In genomic region chr8:120598579-120598978, GRCm38 (mm10) we compare ENCODE assay signal across 7 mouse cellular contexts. TPM values are rescaled to one million over a fixed set of nuclear protein-coding genes. Genes with fewer than 3 reads are reported as not detected.
A peak's percentile ranks its signal among the peaks of the same experiment; 100 is the strongest.
DNase-seq lines count a peak whose midpoint lies in the region; ATAC-seq lines count a peak whose summit lies in the region.

No protein-coding gene starts in this region.

- no peaks in the 10 kb centered on the region for H3K36me3 ChIP-seq in forebrain, embryonic 13.5 days (ENCODE audit: poor library complexity, severe bottlenecking)
- no peaks in the 10 kb centered on the region for H3K36me3 ChIP-seq in hindbrain, embryonic 15.5 days
- H3K36me3 ChIP-seq in limb, embryonic 11.5 days (ENCODE audit: control insufficient read depth, insufficient read depth, low read length), result no peaks in the 10 kb centered on the region

- H3K4me2 ChIP-seq in forebrain, embryonic 13.5 days, result peak overlapping the region; percentile 5; the same call in 1 of the 2 replicates
- H3K4me2 ChIP-seq in hindbrain, embryonic 15.5 days, result peak overlapping the region; percentile 22
- peak overlapping the region; percentile 22; the same call in 1 of the 2 replicates for H3K4me2 ChIP-seq in limb, embryonic 11.5 days (ENCODE audit: low read depth, severe bottlenecking)

- peak; percentile 24 for DNase-seq in urinary bladder, postnatal 14 days (ENCODE audit: low spot score)
- DNase-seq in urinary bladder, adult 2 months (ENCODE audit: low spot score), result no peak
- peak; percentile 61 for DNase-seq in limb, embryonic 11.5 days (ENCODE audit: low spot score)
- DNase-seq in c-Kit-positive CD71-positive TER-119-positive erythroid progenitor cells, embryonic 14.5 days (ENCODE audit: low spot score), result no peak
- no peak for DNase-seq in retina, embryonic 14.5 days (ENCODE audit: low spot score)

- peaks cover 22% of the 10 kb centered on the region for H3K4me1 ChIP-seq in forebrain, embryonic 13.5 days
- H3K4me1 ChIP-seq in hindbrain, embryonic 15.5 days (replicated peaks), result peaks cover 12% of the 10 kb centered on the region
- peaks cover 10% of the 10 kb centered on the region; the same call in 1 of the 2 replicates for H3K4me1 ChIP-seq in limb, embryonic 11.5 days (ENCODE audit: control insufficient read depth, insufficient read depth, low read length)

- H3K9ac ChIP-seq in forebrain, embryonic 13.5 days, result no peak overlapping the region
- no peak overlapping the region for H3K9ac ChIP-seq in hindbrain, embryonic 15.5 days
- 0 out of 2 replicates have a peak overlapping the region, but pooled peaks have one; percentile 2 for H3K9ac ChIP-seq in limb, embryonic 11.5 days (ENCODE audit: low read length)

- no peaks in the 10 kb centered on the region for H3K27me3 ChIP-seq in forebrain, embryonic 13.5 days
- H3K27me3 ChIP-seq in hindbrain, embryonic 15.5 days, result no peaks in the 10 kb centered on the region
- H3K27me3 ChIP-seq in limb, embryonic 11.5 days (ENCODE audit: control insufficient read depth, insufficient read depth, low read length), result no peaks in the 10 kb centered on the region

- peak overlapping the region; percentile 78 for H3K27ac ChIP-seq in forebrain, embryonic 13.5 days
- no peak overlapping the region for H3K27ac ChIP-seq in hindbrain, embryonic 15.5 days (replicated peaks)
- H3K27ac ChIP-seq in limb, embryonic 11.5 days (replicated peaks; ENCODE audit: low read depth, low read length), result no peak overlapping the region

- 31% methylated on average over 24 of the region's 24 CpGs for WGBS in forebrain, embryonic 13.5 days
- WGBS in hindbrain, embryonic 15.5 days, result 20% methylated on average over 24 of the region's 24 CpGs
- 27% methylated on average over 24 of the region's 24 CpGs for WGBS in limb, embryonic 11.5 days

- no peak overlapping the region for H3K4me3 ChIP-seq in forebrain, embryonic 13.5 days
- H3K4me3 ChIP-seq in hindbrain, embryonic 15.5 days, result no peak overlapping the region
- no peak overlapping the region for H3K4me3 ChIP-seq in limb, embryonic 11.5 days (ENCODE audit: low read depth, low read length)

- peak; percentile 89 for ATAC-seq in forebrain, embryonic 13.5 days
- peak; percentile 75; the same call in 1 of the 2 replicates for ATAC-seq in hindbrain, embryonic 15.5 days (ENCODE audit: low FRiP score, low read depth)
- no peak for ATAC-seq in limb, embryonic 11.5 days (ENCODE audit: insufficient number of reproducible peaks, low FRiP score, low TSS enrichment, low read depth)

- H3K9me3 ChIP-seq in forebrain, embryonic 13.5 days (replicated peaks), result no peaks in the 10 kb centered on the region
- no peaks in the 10 kb centered on the region for H3K9me3 ChIP-seq in hindbrain, embryonic 15.5 days
- H3K9me3 ChIP-seq in limb, embryonic 11.5 days (ENCODE audit: control insufficient read depth, low read length), result no peaks in the 10 kb centered on the region

RNA-seq across cellular contexts. Expression of gene Gins2, which starts 9.5 kb away (rescaled TPM):
- polyA plus RNA-seq in urinary bladder, adult 2 months (2012; rRNA removed), result 4.0 and 6.4 TPM in 2 replicates
- polyA plus RNA-seq in forebrain, embryonic 13.5 days (2015; fragmentation: Nextera tagmentation; extraction: Ambion mirVana), result 66.9 and 79.8 TPM in 2 replicates
- polyA plus RNA-seq in hindbrain, embryonic 15.5 days (2015; fragmentation: Nextera tagmentation; extraction: Ambion mirVana), result 19.0 and 24.9 TPM in 2 replicates
- polyA plus RNA-seq in limb, embryonic 11.5 days (2014; fragmentation: Nextera tagmentation; extraction: Ambion mirVana), result 130 and 132 TPM in 2 replicates

RNA-seq across cellular contexts. Expression of gene 1190005I06Rik, which starts 48.9 kb away (rescaled TPM):
- 8.9 and 10.3 TPM in 2 replicates for polyA plus RNA-seq in urinary bladder, adult 2 months (2012; rRNA removed)
- 3.7 and 4.5 TPM in 2 replicates for polyA plus RNA-seq in forebrain, embryonic 13.5 days (2015; fragmentation: Nextera tagmentation; extraction: Ambion mirVana)
- polyA plus RNA-seq in hindbrain, embryonic 15.5 days (2015; fragmentation: Nextera tagmentation; extraction: Ambion mirVana), result 15.8 and 17.3 TPM in 2 replicates
- polyA plus RNA-seq in limb, embryonic 11.5 days (2014; fragmentation: Nextera tagmentation; extraction: Ambion mirVana), result 4.7 and 6.2 TPM in 2 replicates

Comparison
In these comparisons a context has a peak if more than half of its experiments do, and no peak if none do; other contexts are left out.
1. DNase-seq: peak in urinary bladder, postnatal 14 days (single experiment) and limb, embryonic 11.5 days (single experiment); none in urinary bladder, adult 2 months (single experiment), c-Kit-positive CD71-positive TER-119-positive erythroid progenitor cells, embryonic 14.5 days (single experiment) and retina, embryonic 14.5 days (single experiment).
2. Peak in every context shown above with its lines, with median percentiles within 50 percentile points of each other: H3K4me2 ChIP-seq.